Mouse (Mus musculus) heart, adult 8-10 months (tissue): ENCODE data around the gene Klhl12. TPM values are rescaled to one million over a fixed set of nuclear protein-coding genes. Genes with fewer than 3 reads are reported as not detected.
"Not testable (repeated sequence)": the region's sequence is repeated elsewhere in the genome, so short reads cannot be mapped to it uniquely, and the experiment has no call there.

Source experiments
- DNase-seq: peaks from one replicate; pipeline ENCODE4 v3.0.0; 2022; ENCODE audit warnings: low spot score
- total RNA-seq, 4 experiments: library from RNA; stranded (reverse); gene quantifications; 2 replicates each; pipeline ENCODE4 v1.2.4; 2022

The Klhl12 gene
- total RNA-seq = 10 to 100 TPM; 20.3 to 23.6 (median 22.7) TPM

GRCm38 (mm10) chr1:134454904-134455824 lies at the start of gene Klhl12:
Gene Klhl12, plus strand, starts transcription at chr1:134455531.
- peak; percentile 93 for DNase-seq

GRCm38 (mm10) chr1:134406414-134406771 lies 48.9 kb upstream of the Klhl12 start:
- DNase-seq = no peak

GRCm38 (mm10) chr1:134408080-134408479 lies 47.3 kb upstream of the Klhl12 start:
- no peak for DNase-seq

- DNase-seq = no peak
Observed at GRCm38 (mm10) chr1:134411706-134412629, 43.4 kb upstream of the Klhl12 start.

GRCm38 (mm10) chr1:134414038-134414437 lies 41.3 kb upstream of the Klhl12 start:
- no peak for DNase-seq

GRCm38 (mm10) chr1:134414501-134415167 lies 40.7 kb upstream of the Klhl12 start:
- DNase-seq = peak; percentile 23

GRCm38 (mm10) chr1:134415168-134415831 lies 40.0 kb upstream of the Klhl12 start, which contains the start of gene Adipor1:
Gene Adipor1, plus strand, starts transcription at chr1:134415378.
- peak; percentile 97 for DNase-seq

- no peak for DNase-seq
Observed at GRCm38 (mm10) chr1:134418414-134418975, 36.8 kb upstream of the Klhl12 start.

- no peak for DNase-seq
Observed at GRCm38 (mm10) chr1:134419176-134419575, 36.2 kb upstream of the Klhl12 start.

GRCm38 (mm10) chr1:134419751-134420458 lies 35.4 kb upstream of the Klhl12 start:
- DNase-seq = peak; percentile 47

- no peak for DNase-seq
Observed at GRCm38 (mm10) chr1:134423911-134424310, 31.4 kb upstream of the Klhl12 start.

- DNase-seq = no peak
Observed at GRCm38 (mm10) chr1:134426289-134426688, 29.0 kb upstream of the Klhl12 start.

- DNase-seq = no peak
Observed at GRCm38 (mm10) chr1:134433002-134433401, 22.3 kb upstream of the Klhl12 start.

GRCm38 (mm10) chr1:134433473-134433872 lies 21.9 kb upstream of the Klhl12 start:
- no peak for DNase-seq

GRCm38 (mm10) chr1:134435414-134435813 lies 19.9 kb upstream of the Klhl12 start:
- DNase-seq = no peak

- DNase-seq = no peak
Observed at GRCm38 (mm10) chr1:134440437-134440836, 14.9 kb upstream of the Klhl12 start.

- not testable (repeated sequence) for DNase-seq
Observed at GRCm38 (mm10) chr1:134441737-134442136, 13.6 kb upstream of the Klhl12 start.

- no peak for DNase-seq
Observed at GRCm38 (mm10) chr1:134442394-134442793, 12.9 kb upstream of the Klhl12 start.

GRCm38 (mm10) chr1:134443288-134443687 lies 12.0 kb upstream of the Klhl12 start:
- not testable (repeated sequence) for DNase-seq

- DNase-seq = no peak
Observed at GRCm38 (mm10) chr1:134445418-134445817, 9.9 kb upstream of the Klhl12 start.
